Mouse (Mus musculus) bone marrow macrophage, adult 2 months (primary cell): Measurements from ENCODE around the gene Zbtb45.

Source experiments
- CTCF ChIP-seq: IDR thresholded peaks from 2 replicates; pipeline ENCODE4 v1.5.1; 2012; ENCODE audit warnings: low read depth, mild to moderate bottlenecking, low read length, moderate library complexity
- POLR2A ChIP-seq: IDR thresholded peaks from 2 replicates; pipeline ENCODE4 v1.6.1; 2012; ENCODE audit warnings: mild to moderate bottlenecking, low read depth, low read length, borderline replicate concordance

DNA sequence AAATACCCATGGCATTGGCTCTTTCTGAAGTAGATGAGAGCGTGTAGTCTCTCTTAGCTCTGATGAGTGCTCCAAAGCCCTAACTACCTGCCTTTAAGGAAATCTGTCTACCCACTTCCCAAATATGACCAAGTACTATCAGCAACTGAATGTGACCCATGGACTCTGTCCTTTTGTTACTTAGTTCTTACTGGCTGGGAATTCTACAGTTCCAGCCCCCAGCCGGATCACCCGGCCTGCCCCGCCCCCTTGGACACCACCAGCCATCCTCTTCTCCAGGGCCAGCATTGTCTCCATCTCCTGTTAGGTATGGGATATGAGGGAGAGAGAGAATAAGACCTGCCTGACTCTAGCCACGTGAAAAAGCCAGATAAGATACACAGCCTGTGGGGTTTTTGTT lies 11.8 kb downstream of the Zbtb45 start, which contains the start of gene Slc27a5:
- TF ChIP-seq CTCF (no peak), POLR2A (no peak)
